Mouse (Mus musculus) monocyte, adult 5-6 weeks (primary cell): Measurements from ENCODE around the gene Syna. TPM values are rescaled to one million over a fixed set of nuclear protein-coding genes. Genes with fewer than 3 reads are reported as not detected.

ENCODE experiments used
- ATAC-seq: fragments of 153-309, 156-312 bp; replicated peaks from 2 replicates; pipeline ENCODE4 v1.8.0; 2017; ENCODE audit warnings: mild to moderate bottlenecking; ENCODE audit not compliant: low TSS enrichment, insufficient number of reproducible peaks, severe bottlenecking, poor library complexity, low FRiP score
- total RNA-seq: library from RNA; stranded (forward); fragments of 200-1000, 200-491, 200-594 nt; gene quantifications from 3 replicates; pipeline ENCODE4 v1.2.3, GENCODE M21; 2017

Syna gene
- total RNA-seq: not detected in 3 replicates

GRCm38 (mm10) chr5:134560071-134560449, at the start of gene Syna:
Syna (minus strand) TSS chr5:134560171.
- no peak for ATAC-seq

- ATAC-seq: peak; percentile 91
Measured at GRCm38 (mm10) chr5:134607121-134607520, 47.1 kb upstream of the Syna start.

- ATAC-seq: no peak
Measured at GRCm38 (mm10) chr5:134606314-134606713, 46.3 kb upstream of the Syna start.

- no peak for ATAC-seq
Measured at GRCm38 (mm10) chr5:134604376-134604775, 44.4 kb upstream of the Syna start.

GRCm38 (mm10) chr5:134597711-134598110, 37.7 kb upstream of the Syna start:
- ATAC-seq: no peak

GRCm38 (mm10) chr5:134593093-134593492, 33.1 kb upstream of the Syna start:
- no peak for ATAC-seq

- ATAC-seq: no peak
Measured at GRCm38 (mm10) chr5:134592026-134592581, 32.1 kb upstream of the Syna start.

GRCm38 (mm10) chr5:134589900-134590299, 29.9 kb upstream of the Syna start:
- ATAC-seq: no peak; the same call in 1 of the 2 replicates

GRCm38 (mm10) chr5:134584798-134585197, 24.8 kb upstream of the Syna start:
- ATAC-seq: no peak

GRCm38 (mm10) chr5:134583884-134584213, 23.9 kb upstream of the Syna start:
- ATAC-seq: no peak

GRCm38 (mm10) chr5:134583006-134583883, 23.3 kb upstream of the Syna start:
- no peak for ATAC-seq

- peak; percentile 98 for ATAC-seq
Measured at GRCm38 (mm10) chr5:134582221-134582907, 22.4 kb upstream of the Syna start.

GRCm38 (mm10) chr5:134581146-134581545, 21.2 kb upstream of the Syna start, which contains the start of gene Rfc2:
Rfc2 (plus strand) TSS chr5:134581366.
- no peak for ATAC-seq

GRCm38 (mm10) chr5:134579135-134579534, 19.2 kb upstream of the Syna start:
- ATAC-seq: no peak

- no peak for ATAC-seq
Measured at GRCm38 (mm10) chr5:134577534-134577933, 17.6 kb upstream of the Syna start.

GRCm38 (mm10) chr5:134576517-134577220, 16.7 kb upstream of the Syna start:
- ATAC-seq: no peak

GRCm38 (mm10) chr5:134575833-134576232, 15.9 kb upstream of the Syna start:
- ATAC-seq: no peak

GRCm38 (mm10) chr5:134572508-134573214, 12.7 kb upstream of the Syna start:
- ATAC-seq: 0 out of 2 replicates have a peak, but pooled peaks have one; percentile 23
